Mouse (Mus musculus): ENCODE measurements around the gene Fkbp5.

The Fkbp5 gene

GRCm38 (mm10) chr17:28505591-28505990 is 11.7 kb downstream of the Fkbp5 start:
- H3K4me1 ChIP-seq (replicated peaks; ENCODE audit: low read depth, low read length), result peaks cover 84% of the 10 kb centered on the region
- H3K9me3 ChIP-seq (ENCODE audit: low read length), result no peaks in the 10 kb centered on the region
- H3K4me3 ChIP-seq (replicated peaks; ENCODE audit: low read length), result no peak overlapping the region
- no peaks in the 10 kb centered on the region for H3K36me3 ChIP-seq (ENCODE audit: insufficient read depth, low read length)
- peaks cover 3% of the 10 kb centered on the region; the same call in 1 of the 2 replicates for H3K27me3 ChIP-seq (ENCODE audit: insufficient read depth, low read length)
- TF ChIP-seq NANOG (IDR thresholded peaks at IDR 0.05; ENCODE audit: borderline replicate concordance, low read length) (no peak), POU5F1 (IDR thresholded peaks at IDR 0.05; ENCODE audit: borderline replicate concordance, low read length) (no peak), CTCF (conservative IDR thresholded peaks at IDR 0.05; ENCODE audit: low read length) (no peak)

- TF ChIP-seq CTCF (conservative IDR thresholded peaks at IDR 0.05; ENCODE audit: low read length), result no peak
- TF ChIP-seq NANOG (IDR thresholded peaks at IDR 0.05; ENCODE audit: borderline replicate concordance, low read length), result no peak
- no peak for TF ChIP-seq POU5F1 (IDR thresholded peaks at IDR 0.05; ENCODE audit: borderline replicate concordance, low read length)
- H3K4me3 ChIP-seq (replicated peaks; ENCODE audit: low read length), result peak overlapping the region; percentile 17; the same call in 1 of the 2 replicates
- H3K9me3 ChIP-seq (ENCODE audit: low read length), result no peaks in the 10 kb centered on the region
- peaks cover 91% of the 10 kb centered on the region for H3K4me1 ChIP-seq (replicated peaks; ENCODE audit: low read depth, low read length)
- no peaks in the 10 kb centered on the region for H3K27me3 ChIP-seq (ENCODE audit: insufficient read depth, low read length)
- H3K36me3 ChIP-seq (ENCODE audit: insufficient read depth, low read length), result no peaks in the 10 kb centered on the region
Measured at GRCm38 (mm10) chr17:28504182-28504581, 13.1 kb downstream of the Fkbp5 start.

GRCm38 (mm10) chr17:28502196-28502821 is 15.0 kb downstream of the Fkbp5 start:
- H3K4me1 ChIP-seq (replicated peaks; ENCODE audit: low read depth, low read length), result peaks cover 81% of the 10 kb centered on the region
- H3K9me3 ChIP-seq (ENCODE audit: low read length), result no peaks in the 10 kb centered on the region
- no peaks in the 10 kb centered on the region for H3K27me3 ChIP-seq (ENCODE audit: insufficient read depth, low read length)
- H3K4me3 ChIP-seq (replicated peaks; ENCODE audit: low read length), result no peak overlapping the region
- H3K36me3 ChIP-seq (ENCODE audit: insufficient read depth, low read length), result no peaks in the 10 kb centered on the region
- TF ChIP-seq CTCF (conservative IDR thresholded peaks at IDR 0.05; ENCODE audit: low read length), result no peak
- TF ChIP-seq NANOG (IDR thresholded peaks at IDR 0.05; ENCODE audit: borderline replicate concordance, low read length), result no peak
- no peak for TF ChIP-seq POU5F1 (IDR thresholded peaks at IDR 0.05; ENCODE audit: borderline replicate concordance, low read length)

DNA sequence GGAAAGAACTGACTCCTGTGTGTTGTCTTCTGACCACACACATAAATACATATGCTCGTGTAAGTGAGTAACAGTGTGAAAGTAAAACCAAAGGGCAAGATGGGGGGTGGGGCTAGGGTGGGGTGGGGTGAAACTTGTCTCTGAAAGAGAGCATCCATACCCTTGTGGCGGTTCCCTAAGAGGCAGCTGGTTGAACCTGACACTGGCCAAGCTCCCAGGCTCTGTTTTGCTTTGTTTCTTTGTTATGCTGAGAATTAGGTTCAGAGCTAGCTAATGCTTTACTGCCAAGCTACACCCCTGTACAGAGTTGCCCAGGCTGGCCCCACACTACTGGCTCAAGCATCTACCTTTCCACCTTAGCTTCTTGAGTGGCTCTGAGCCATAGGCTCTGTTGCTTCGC is 16.9 kb downstream of the Fkbp5 start:
- Histone ChIP-seq H3K9me3 (ENCODE audit: low read length) (no peaks in the 10 kb centered on the region), H3K4me1 (replicated peaks; ENCODE audit: low read depth, low read length) (peaks cover 63% of the 10 kb centered on the region), H3K4me3 (replicated peaks; ENCODE audit: low read length) (no peak overlapping the region), H3K27me3 (ENCODE audit: insufficient read depth, low read length) (no peaks in the 10 kb centered on the region), H3K36me3 (ENCODE audit: insufficient read depth, low read length) (no peaks in the 10 kb centered on the region)
- TF ChIP-seq CTCF (conservative IDR thresholded peaks at IDR 0.05; ENCODE audit: low read length) (no peak), POU5F1 (IDR thresholded peaks at IDR 0.05; ENCODE audit: borderline replicate concordance, low read length) (no peak), NANOG (IDR thresholded peaks at IDR 0.05; ENCODE audit: borderline replicate concordance, low read length) (no peak)

- peaks cover 50% of the 10 kb centered on the region for H3K4me1 ChIP-seq (replicated peaks; ENCODE audit: low read depth, low read length)
- H3K4me3 ChIP-seq (replicated peaks; ENCODE audit: low read length), result no peak overlapping the region
- H3K9me3 ChIP-seq (ENCODE audit: low read length), result no peaks in the 10 kb centered on the region
- H3K27me3 ChIP-seq (ENCODE audit: insufficient read depth, low read length), result no peaks in the 10 kb centered on the region
- TF ChIP-seq NANOG (IDR thresholded peaks at IDR 0.05; ENCODE audit: borderline replicate concordance, low read length), result no peak
- TF ChIP-seq POU5F1 (IDR thresholded peaks at IDR 0.05; ENCODE audit: borderline replicate concordance, low read length), result no peak
- no peak for TF ChIP-seq CTCF (conservative IDR thresholded peaks at IDR 0.05; ENCODE audit: low read length)
- no peaks in the 10 kb centered on the region for H3K36me3 ChIP-seq (ENCODE audit: insufficient read depth, low read length)
Measured at GRCm38 (mm10) chr17:28499190-28499589, 18.1 kb downstream of the Fkbp5 start.

DNA sequence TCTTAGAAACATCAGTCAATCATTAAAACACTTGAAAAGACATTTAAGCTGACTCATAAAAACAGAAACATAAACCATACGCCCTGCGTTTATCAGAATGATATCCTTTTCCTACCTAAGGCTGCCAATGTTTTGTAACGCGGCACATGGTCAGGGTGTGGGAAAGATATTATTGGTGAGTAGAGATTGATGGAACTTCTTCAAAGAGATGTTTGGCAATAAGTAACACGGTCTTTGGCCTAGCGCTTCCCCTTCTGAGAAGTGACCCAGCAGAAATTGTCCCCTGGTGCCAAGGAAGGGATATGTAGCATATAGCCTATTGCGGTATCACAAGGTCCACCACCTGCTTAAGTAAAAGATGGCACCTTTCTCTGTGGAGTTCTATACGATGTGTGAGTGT is 21.5 kb downstream of the Fkbp5 start:
- Histone ChIP-seq H3K9me3 (ENCODE audit: low read length) (no peaks in the 10 kb centered on the region), H3K4me3 (replicated peaks; ENCODE audit: low read length) (no peak overlapping the region), H3K4me1 (replicated peaks; ENCODE audit: low read depth, low read length) (peaks cover 39% of the 10 kb centered on the region), H3K36me3 (ENCODE audit: insufficient read depth, low read length) (no peaks in the 10 kb centered on the region), H3K27me3 (ENCODE audit: insufficient read depth, low read length) (no peaks in the 10 kb centered on the region)
- no peak for TF ChIP-seq CTCF (conservative IDR thresholded peaks at IDR 0.05; ENCODE audit: low read length)
- TF ChIP-seq POU5F1 (IDR thresholded peaks at IDR 0.05; ENCODE audit: borderline replicate concordance, low read length), result no peak
- no peak for TF ChIP-seq NANOG (IDR thresholded peaks at IDR 0.05; ENCODE audit: borderline replicate concordance, low read length)

GRCm38 (mm10) chr17:28491035-28491770 is 26.1 kb downstream of the Fkbp5 start:
- Histone ChIP-seq H3K27me3 (ENCODE audit: insufficient read depth, low read length) (no peaks in the 10 kb centered on the region), H3K9me3 (ENCODE audit: low read length) (no peaks in the 10 kb centered on the region), H3K36me3 (ENCODE audit: insufficient read depth, low read length) (no peaks in the 10 kb centered on the region), H3K4me1 (replicated peaks; ENCODE audit: low read depth, low read length) (peaks cover 53% of the 10 kb centered on the region), H3K4me3 (replicated peaks; ENCODE audit: low read length) (peak overlapping the region; percentile 49)
- TF ChIP-seq CTCF (conservative IDR thresholded peaks at IDR 0.05; ENCODE audit: low read length) (no peak), NANOG (IDR thresholded peaks at IDR 0.05; ENCODE audit: borderline replicate concordance, low read length) (no peak), POU5F1 (IDR thresholded peaks at IDR 0.05; ENCODE audit: borderline replicate concordance, low read length) (no peak)

DNA sequence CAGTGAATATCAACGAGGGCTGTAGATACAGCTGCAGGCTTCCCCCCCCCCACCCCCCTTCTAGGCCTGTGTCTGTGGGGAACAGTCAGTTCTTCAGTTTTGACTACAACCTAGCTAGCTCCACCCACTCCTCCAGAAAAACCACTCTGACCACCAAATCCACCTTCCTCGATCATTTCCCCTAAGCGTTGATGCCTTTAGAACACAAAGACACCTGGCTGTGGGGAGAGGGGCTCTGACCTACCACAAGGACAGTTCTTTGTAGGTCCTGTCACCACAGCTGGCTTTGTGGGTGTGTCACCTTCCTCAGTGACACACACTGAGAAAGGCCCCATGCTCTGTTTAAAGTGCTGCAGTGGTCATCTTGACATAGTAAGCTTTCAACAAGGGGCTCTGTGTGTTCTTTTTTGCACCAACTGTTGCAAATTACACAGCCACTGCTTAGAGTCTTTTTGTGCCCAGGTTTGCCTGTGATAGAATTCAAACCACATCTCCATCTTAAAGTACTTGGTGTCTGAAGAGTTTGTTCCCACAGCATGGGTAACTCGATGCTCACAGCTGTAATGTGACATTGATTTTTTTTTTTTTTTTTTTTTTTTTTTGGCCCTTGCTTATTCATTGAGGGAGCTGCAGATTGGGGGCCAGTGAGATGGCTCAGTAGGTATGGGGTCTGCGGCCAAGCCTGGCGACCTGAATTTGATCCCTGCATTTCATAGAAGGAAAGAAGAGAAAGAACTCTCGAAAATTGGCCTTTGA is 28.9 kb downstream of the Fkbp5 start:
- no peaks in the 10 kb centered on the region for H3K9me3 ChIP-seq (ENCODE audit: low read length)
- no peak for TF ChIP-seq CTCF (conservative IDR thresholded peaks at IDR 0.05; ENCODE audit: low read length)
- TF ChIP-seq NANOG (IDR thresholded peaks at IDR 0.05; ENCODE audit: borderline replicate concordance, low read length), result no peak
- TF ChIP-seq POU5F1 (IDR thresholded peaks at IDR 0.05; ENCODE audit: borderline replicate concordance, low read length), result no peak
- H3K36me3 ChIP-seq (ENCODE audit: insufficient read depth, low read length), result no peaks in the 10 kb centered on the region
- H3K4me1 ChIP-seq (replicated peaks; ENCODE audit: low read depth, low read length), result peaks cover 69% of the 10 kb centered on the region
- no peaks in the 10 kb centered on the region for H3K27me3 ChIP-seq (ENCODE audit: insufficient read depth, low read length)
- no peak overlapping the region for H3K4me3 ChIP-seq (replicated peaks; ENCODE audit: low read length)

Measured in E14TG2a.4 (cell line).